Mouse (Mus musculus) cortical plate, adult 2 months (tissue): Measurements from ENCODE around the gene Barx2.

Source experiments
- CTCF ChIP-seq: fragments of 200-500 bp; IDR thresholded peaks from 2 replicates; pipeline ENCODE4 v1.5.1; 2011; ENCODE audit warnings: mild to moderate bottlenecking, control low read depth, low read length; ENCODE audit not compliant: insufficient read depth; ENCODE audit errors: extremely low read depth
- POLR2A ChIP-seq: fragments of 200-500 bp; IDR thresholded peaks from 2 replicates; pipeline ENCODE4 v1.6.1; 2011; ENCODE audit warnings: mild to moderate bottlenecking, low read length, control low read depth; ENCODE audit not compliant: insufficient read depth; ENCODE audit errors: extremely low read depth

DNA sequence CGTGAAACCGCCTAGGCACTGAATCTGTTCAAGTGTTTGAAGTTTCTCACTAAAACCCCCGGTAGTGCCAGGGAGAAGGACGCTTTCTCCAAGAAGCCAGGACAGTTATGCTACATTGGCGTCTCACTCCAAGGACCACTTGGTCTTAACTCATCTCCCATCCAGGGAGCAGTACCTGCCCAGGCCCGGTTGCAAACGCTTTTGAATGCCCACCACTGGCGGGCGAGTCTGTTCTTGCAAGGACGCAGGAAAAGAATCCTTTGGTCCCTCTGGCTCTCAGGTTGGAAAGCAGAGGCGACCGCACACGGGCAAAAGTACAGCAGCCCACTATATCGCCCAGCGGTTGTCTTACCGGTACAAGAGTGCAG is 725 bp downstream of the Barx2 start:
- TF ChIP-seq CTCF (no peak), POLR2A (no peak)
